Mouse (Mus musculus) stomach, postnatal 0 days (tissue): ENCODE data around the gene Dchs1. TPM values are rescaled to one million over a fixed set of nuclear protein-coding genes. Genes with fewer than 3 reads are reported as not detected.
A peak's percentile ranks its signal among the peaks of the same experiment; 100 is the strongest.

ENCODE experiments used
- ATAC-seq: fragments of 200-750 bp; cut with Nextera tagmentation; 2 replicates; pipeline ENCODE4 v1.8.0; 2017; ENCODE audit not compliant: low FRiP score, low TSS enrichment
- DNase-seq: peaks from one replicate; pipeline ENCODE4 v3.0.0-alpha.2; 2016; ENCODE audit warnings: low spot score
- H3K27ac ChIP-seq: fragments of 300-500 bp; sonication (generic); replicated peaks from 2 replicates; pipeline ENCODE4 v1.5.1; 2014; ENCODE audit warnings: mild to moderate bottlenecking, control low read depth
- H3K27me3 ChIP-seq: fragments of 300-500 bp; sonication (generic); 2 replicates; pipeline ENCODE4 v1.6.1; 2014; ENCODE audit warnings: low read length; ENCODE audit not compliant: control insufficient read depth, insufficient read depth
- H3K36me3 ChIP-seq: fragments of 300-500 bp; sonication (generic); 2 replicates; pipeline ENCODE4 v1.6.1; 2014; ENCODE audit warnings: low read length, mixed read lengths; ENCODE audit not compliant: control insufficient read depth, insufficient read depth
- H3K4me1 ChIP-seq: fragments of 300-500 bp; sonication (generic); replicated peaks from 2 replicates; pipeline ENCODE4 v1.6.1; 2014; ENCODE audit warnings: antibody characterized with exemption; ENCODE audit not compliant: control insufficient read depth, insufficient read depth
- H3K4me2 ChIP-seq: fragments of 300-500 bp; sonication (generic); replicated peaks from 2 replicates; pipeline ENCODE4 v1.6.1; 2014; ENCODE audit warnings: low read depth, mild to moderate bottlenecking, control low read depth, moderate library complexity
- H3K4me3 ChIP-seq: fragments of 300-500 bp; sonication (generic); 2 replicates; pipeline ENCODE4 v1.5.1; 2014; ENCODE audit warnings: low read depth, low read length, control low read depth
- H3K9ac ChIP-seq: fragments of 300-500 bp; sonication (generic); 2 replicates; pipeline ENCODE4 v1.6.1; 2014; ENCODE audit warnings: mild to moderate bottlenecking, low read length, control low read depth, mixed read lengths
- H3K9me3 ChIP-seq: fragments of 300-500 bp; sonication (generic); 2 replicates; pipeline ENCODE4 v1.6.1; 2016; ENCODE audit warnings: low read length; ENCODE audit not compliant: control insufficient read depth
- CTCF ChIP-seq: IDR thresholded peaks from 2 replicates; pipeline ENCODE4 v1.5.1; 2016; ENCODE audit warnings: antibody characterized with exemption, low read depth, mild to moderate bottlenecking, moderate library complexity
- EP300 ChIP-seq: optimal IDR thresholded peaks from 2 replicates; pipeline ENCODE3; 2016; ENCODE audit warnings: antibody characterized with exemption
- WGBS: fragments of 180-500 bp; shearing (Covaris S2); extraction: QIAGEN DNeasy Blood & Tissue Kit; methylation state at CpG from one replicate; pipeline ENCODE4 v1.1.7; 2014; 5-methylcytosine and 5-hydroxymethylcytosine counted together
- polyA plus RNA-seq: library from polyadenylated mRNA; unstranded; fragments of >200 nt; fragmentation: Nextera tagmentation; extraction: Ambion mirVana; gene quantifications from 2 replicates; pipeline ENCODE4 v1.2.1, GENCODE M21; 2015

Gene Dchs1
- polyA plus RNA-seq, 1 experiment from 2014 or later, result 2.5 TPM

- ATAC-seq, result no peak
- TF ChIP-seq CTCF, result no peak
- TF ChIP-seq EP300, result no peak
- H3K4me1 ChIP-seq, result no peaks in the 10 kb centered on the region
- H3K27me3 ChIP-seq, result no peaks in the 10 kb centered on the region
- peak overlapping the region; percentile 21 for H3K4me3 ChIP-seq
- peaks cover 12% of the 10 kb centered on the region for H3K36me3 ChIP-seq
- no peaks in the 10 kb centered on the region for H3K9me3 ChIP-seq
- DNase-seq, result no peak
- WGBS, result 45% methylated on average over 51 of the region's 51 CpGs
- no peak overlapping the region for H3K9ac ChIP-seq
- H3K27ac ChIP-seq, result no peak overlapping the region
- H3K4me2 ChIP-seq, result peak overlapping the region; percentile 45
Observed at GRCm38 (mm10) chr7:105761813-105762484, 25.5 kb downstream of the Dchs1 start.

- DNase-seq (no peak), ATAC-seq (no peak)
- H3K9ac ChIP-seq, result no peak overlapping the region
- H3K4me2 ChIP-seq, result no peak overlapping the region
- H3K4me1 ChIP-seq, result peaks cover 4% of the 10 kb centered on the region
- H3K27me3 ChIP-seq, result no peaks in the 10 kb centered on the region
- WGBS, result 90% methylated on average over 10 of the region's 10 CpGs
- no peak for TF ChIP-seq CTCF
- TF ChIP-seq EP300, result no peak
- no peak overlapping the region for H3K27ac ChIP-seq
- no peak overlapping the region for H3K4me3 ChIP-seq
- H3K36me3 ChIP-seq, result peaks cover 8% of the 10 kb centered on the region
- H3K9me3 ChIP-seq, result no peaks in the 10 kb centered on the region
Observed at GRCm38 (mm10) chr7:105753281-105753680, 34.2 kb downstream of the Dchs1 start.

- H3K27ac ChIP-seq, result no peak overlapping the region
- TF ChIP-seq CTCF (no peak), EP300 (no peak)
- no peaks in the 10 kb centered on the region for H3K9me3 ChIP-seq
- 85% methylated on average over 2 of the region's 2 CpGs for WGBS
- H3K27me3 ChIP-seq, result no peaks in the 10 kb centered on the region
- ATAC-seq (no peak), DNase-seq (no peak)
- no peak overlapping the region for H3K4me3 ChIP-seq
- H3K4me2 ChIP-seq, result no peak overlapping the region
- peaks cover 4% of the 10 kb centered on the region for H3K4me1 ChIP-seq
- H3K36me3 ChIP-seq, result peaks cover 3% of the 10 kb centered on the region
- no peak overlapping the region for H3K9ac ChIP-seq
Observed at GRCm38 (mm10) chr7:105752716-105753115, 34.7 kb downstream of the Dchs1 start.

- H3K9me3 ChIP-seq, result no peaks in the 10 kb centered on the region
- H3K4me1 ChIP-seq, result peaks cover 4% of the 10 kb centered on the region
- H3K9ac ChIP-seq, result peak within 1 kb of the TSS; percentile 72
- peak within 1 kb of the TSS; percentile 65 for H3K27ac ChIP-seq
- WGBS, result 18% methylated on average over 20 of the region's 20 CpGs
- ATAC-seq, result peak; percentile 95
- H3K4me2 ChIP-seq, result peak within 1 kb of the TSS; percentile 91
- H3K4me3 ChIP-seq, result peak within 1 kb of the TSS; percentile 69
- peak; percentile 93 for DNase-seq
- peaks cover 2% of the 10 kb centered on the region for H3K36me3 ChIP-seq
- H3K27me3 ChIP-seq, result no peaks in the 10 kb centered on the region
- TF ChIP-seq CTCF (no peak), EP300 (no peak)
Observed at GRCm38 (mm10) chr7:105751491-105752433, 35.7 kb downstream of the Dchs1 start, which contains the start of gene Tpp1. Gene Tpp1, minus strand, starts transcription at chr7:105752235.

GRCm38 (mm10) chr7:105747776-105748175 is 39.7 kb downstream of the Dchs1 start:
- WGBS, result 84% methylated on average over 2 of the region's 2 CpGs
- ATAC-seq, result no peak

More at GRCm38 (mm10) chr7:105747776-105748175, 39.7 kb downstream of the Dchs1 start:
- no peak overlapping the region for H3K27ac ChIP-seq
- H3K9ac ChIP-seq, result no peak overlapping the region
- DNase-seq, result no peak
- no peak overlapping the region for H3K4me2 ChIP-seq
- TF ChIP-seq CTCF, result no peak
- TF ChIP-seq EP300, result no peak
- no peaks in the 10 kb centered on the region for H3K27me3 ChIP-seq
- peaks cover 4% of the 10 kb centered on the region for H3K4me1 ChIP-seq
- H3K4me3 ChIP-seq, result no peak overlapping the region
- no peaks in the 10 kb centered on the region for H3K9me3 ChIP-seq
- no peaks in the 10 kb centered on the region; the same call in none of the 2 replicates for H3K36me3 ChIP-seq
